Mouse (Mus musculus) kidney, postnatal 10 days (tissue): ENCODE results near the gene Sct.

Source experiments
- DNase-seq: peaks from one replicate; pipeline ENCODE4 v3.0.0; 2021; ENCODE audit warnings: mixed read lengths

The Sct gene

GRCm38 (mm10) chr7:141278766-141279590, at the start of gene Sct:
Gene Sct, minus strand, starts transcription at chr7:141279133.
- DNase-seq: peak; percentile 63

DNA sequence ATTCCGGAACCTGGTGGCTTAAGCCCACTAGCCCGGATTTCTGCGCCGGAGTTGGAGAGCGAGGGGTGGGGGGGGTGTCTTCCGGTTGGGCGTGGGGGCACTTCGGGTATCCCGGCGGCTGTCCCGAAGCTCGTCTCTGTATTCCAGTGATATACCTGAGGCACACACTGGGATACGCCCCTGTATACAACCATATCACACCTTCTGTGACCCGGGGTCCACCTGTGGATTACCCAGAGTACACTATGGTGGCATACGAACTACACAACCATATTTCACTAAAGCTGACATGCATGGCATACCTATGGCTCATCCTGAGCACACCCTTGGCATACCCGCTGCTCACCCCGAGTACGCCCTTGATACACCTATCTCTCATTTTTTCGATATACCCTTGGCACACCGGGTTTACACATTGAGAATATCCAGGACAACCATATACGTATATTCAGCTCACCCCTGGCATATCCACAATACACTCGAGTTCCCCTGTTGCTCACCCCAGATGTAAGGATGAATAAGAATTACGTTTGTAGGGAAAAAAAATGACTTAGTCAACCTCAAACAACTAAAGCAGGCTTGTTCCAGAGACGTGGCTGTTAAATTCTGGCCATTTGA, 49.5 kb upstream of the Sct start:
- no peak for DNase-seq

DNA sequence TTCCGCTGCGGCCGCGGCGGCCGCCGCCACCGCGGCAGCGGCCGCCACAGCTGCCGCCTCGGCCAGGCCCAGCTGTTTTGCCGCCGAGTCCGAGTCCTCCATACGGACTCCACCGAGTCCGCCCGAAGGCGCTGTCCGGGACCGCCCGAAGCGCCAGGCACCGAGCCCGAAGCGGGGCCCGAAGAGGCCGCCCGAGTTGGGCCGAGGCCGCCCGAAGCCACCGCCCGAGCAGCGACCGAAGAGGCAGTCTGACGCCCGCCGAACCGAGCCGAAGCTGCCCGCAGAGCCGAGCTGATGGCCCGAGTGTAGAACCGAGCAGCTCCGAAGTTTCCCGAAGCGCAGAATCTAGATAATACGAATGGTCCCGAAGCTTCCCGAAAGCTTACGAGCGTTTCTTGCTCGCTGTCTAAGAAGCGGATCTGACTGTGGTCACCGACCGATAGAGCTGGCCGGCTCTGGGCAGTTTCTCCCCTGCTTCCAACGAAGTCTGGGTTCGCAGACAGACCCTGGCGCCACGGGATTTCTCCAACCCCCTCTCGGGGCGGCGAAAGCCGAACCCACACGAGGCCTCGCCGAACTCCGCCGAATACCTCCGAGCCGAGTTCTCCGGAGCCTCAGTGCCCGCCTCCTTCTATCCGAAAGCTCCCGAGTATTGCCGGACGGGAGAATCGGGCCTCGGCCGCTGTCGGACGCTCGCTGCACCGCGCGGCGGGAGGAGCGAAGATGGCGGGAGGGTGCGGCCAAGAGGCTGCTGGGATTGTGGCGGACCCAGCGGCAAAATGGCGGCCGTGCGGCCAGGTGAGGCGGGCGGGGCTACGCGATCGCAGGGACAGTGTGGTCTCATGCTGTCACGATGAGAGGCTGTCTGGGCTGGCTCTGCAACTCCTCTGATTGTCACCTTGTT, 48.8 kb upstream of the Sct start, which contains the start of the genes Deaf1 and Tmem80:
Deaf1 (minus strand) TSS at position 222 of the 904 bp plus-strand sequence.
Tmem80 (plus strand) TSS at position 271 of the 904 bp plus-strand sequence.
- DNase-seq: peak; percentile 100

DNA sequence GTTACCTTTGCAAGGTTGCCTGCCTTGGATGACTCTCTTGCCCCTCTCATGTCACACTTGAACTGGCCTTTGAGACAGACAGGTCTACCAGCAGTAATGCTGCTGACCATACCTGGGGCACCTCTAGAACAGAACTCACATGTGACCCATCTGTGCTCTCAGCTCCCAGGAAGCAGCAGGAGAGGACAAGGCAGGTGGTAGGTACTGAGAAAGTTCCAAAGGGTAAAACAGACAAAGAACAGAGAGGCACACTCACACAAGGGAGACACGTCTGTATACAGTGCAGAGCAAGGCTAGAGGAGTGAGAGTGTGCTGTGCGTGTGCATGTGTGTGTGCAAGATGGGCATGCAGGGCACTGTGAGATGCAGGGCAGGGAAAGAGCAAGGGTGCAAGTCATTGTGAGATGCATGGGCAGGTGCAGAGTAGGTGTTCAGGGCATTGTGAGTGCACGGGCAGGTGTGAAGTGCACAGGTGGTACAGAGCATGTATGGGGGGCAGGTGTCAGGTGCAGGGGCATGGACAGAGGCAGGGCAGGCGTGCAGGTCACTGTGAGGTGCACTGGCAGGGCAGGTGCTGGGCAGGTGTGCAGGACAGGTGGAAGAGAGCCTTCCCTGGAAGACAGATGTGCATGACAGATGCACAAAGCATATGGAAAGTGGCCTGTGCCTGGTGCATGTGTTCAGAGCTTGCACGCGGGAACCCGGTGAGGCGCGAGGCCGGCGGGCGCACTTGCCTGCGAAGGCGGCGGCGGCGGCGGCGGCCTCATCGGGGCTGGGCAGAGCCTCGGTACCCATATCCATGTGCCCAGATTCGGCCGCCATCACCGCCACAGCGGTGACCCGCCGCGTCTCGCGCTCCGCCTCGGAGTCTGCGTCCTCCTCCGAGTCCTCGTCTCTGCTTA, 47.9 kb upstream of the Sct start:
- DNase-seq: no peak

GRCm38 (mm10) chr7:141324686-141325085, 45.8 kb upstream of the Sct start:
- DNase-seq: no peak

- DNase-seq: no peak
Observed at GRCm38 (mm10) chr7:141319446-141319845, 40.5 kb upstream of the Sct start.

DNA sequence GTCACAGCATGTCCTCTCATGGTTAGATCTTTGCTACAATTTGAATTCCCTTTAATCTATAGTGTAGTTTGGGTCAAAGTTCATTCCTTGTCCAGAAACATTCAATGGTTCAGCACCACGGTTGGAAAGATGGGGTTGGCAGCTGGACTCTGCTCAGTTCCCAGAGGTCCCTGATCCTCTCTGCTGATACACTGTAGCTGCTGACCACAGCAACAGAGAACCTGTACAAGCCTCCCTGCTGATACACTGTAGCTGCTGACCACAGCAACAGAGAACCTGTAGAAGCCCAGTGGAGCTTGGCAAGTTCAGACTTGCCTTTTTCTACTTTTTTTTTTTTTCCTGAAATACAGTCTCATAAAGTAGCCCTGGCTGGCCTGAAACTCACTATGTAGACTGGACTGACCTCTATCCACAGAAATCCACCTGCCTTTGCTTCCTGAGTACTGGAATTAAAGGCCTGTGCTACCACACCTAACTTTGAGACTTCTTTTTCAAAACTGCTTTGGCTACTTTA, 38.7 kb upstream of the Sct start:
- no peak for DNase-seq

DNA sequence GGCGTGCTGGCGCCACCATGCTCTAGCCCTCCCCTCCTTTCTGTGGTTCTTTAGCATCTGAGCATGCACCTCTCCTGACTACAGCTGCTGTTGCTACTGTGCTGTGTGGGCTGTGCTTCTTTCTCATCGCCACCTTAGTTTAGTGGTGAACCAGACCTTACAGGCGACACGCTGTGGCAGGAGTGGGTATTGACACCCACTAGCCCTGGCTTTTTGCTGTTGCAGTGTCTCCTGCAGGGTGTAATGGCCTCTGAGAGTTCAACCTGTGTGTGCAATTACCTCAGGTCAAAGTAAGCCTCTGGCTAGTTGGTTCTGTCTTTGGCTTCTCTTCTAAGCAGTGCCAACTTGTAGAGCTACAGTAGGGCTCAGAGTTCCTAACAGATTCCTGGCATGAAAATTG, 37.0 kb upstream of the Sct start:
- peak; percentile 75 for DNase-seq

DNA sequence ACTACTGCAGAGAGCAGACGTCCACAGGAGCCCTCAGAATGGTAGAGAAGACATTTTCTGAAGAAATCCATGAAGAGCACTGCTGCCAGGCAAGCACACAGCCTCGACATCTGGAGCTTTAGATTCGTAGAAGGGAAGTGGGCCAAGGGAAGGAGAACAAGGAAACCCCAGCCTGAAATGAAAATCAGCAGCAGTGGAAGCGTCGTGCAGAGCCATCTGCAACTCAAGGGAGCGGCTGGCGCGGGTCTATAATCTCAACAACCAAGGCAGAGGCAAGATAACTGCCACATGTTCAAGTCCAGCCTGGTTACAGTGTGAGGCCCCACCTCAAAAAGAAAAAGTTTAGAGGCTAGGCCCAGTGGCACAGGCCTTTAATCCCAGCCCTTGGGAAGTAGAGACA, 36.1 kb upstream of the Sct start:
- DNase-seq: no peak

DNA sequence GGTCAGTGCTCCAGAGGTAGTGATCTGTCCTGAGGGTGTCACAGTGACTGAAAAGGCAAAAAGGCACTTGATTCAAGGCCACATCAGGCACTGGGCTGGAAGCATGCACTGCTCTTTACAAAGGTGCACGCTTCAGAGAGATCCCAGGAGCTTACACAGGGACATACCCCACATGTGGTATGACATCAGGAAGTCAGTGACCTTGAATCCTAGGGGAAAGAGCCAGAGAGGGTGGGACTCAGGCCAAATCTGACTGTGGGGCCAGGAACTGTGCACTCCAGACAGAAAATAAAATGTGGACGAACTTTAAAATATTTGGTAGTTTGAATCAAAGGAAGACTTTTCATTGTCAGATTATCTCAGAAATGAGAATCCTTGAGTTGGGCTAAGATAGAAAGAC, 35.5 kb upstream of the Sct start:
- no peak for DNase-seq

GRCm38 (mm10) chr7:141304537-141304936, 25.6 kb upstream of the Sct start:
- no peak for DNase-seq

DNA sequence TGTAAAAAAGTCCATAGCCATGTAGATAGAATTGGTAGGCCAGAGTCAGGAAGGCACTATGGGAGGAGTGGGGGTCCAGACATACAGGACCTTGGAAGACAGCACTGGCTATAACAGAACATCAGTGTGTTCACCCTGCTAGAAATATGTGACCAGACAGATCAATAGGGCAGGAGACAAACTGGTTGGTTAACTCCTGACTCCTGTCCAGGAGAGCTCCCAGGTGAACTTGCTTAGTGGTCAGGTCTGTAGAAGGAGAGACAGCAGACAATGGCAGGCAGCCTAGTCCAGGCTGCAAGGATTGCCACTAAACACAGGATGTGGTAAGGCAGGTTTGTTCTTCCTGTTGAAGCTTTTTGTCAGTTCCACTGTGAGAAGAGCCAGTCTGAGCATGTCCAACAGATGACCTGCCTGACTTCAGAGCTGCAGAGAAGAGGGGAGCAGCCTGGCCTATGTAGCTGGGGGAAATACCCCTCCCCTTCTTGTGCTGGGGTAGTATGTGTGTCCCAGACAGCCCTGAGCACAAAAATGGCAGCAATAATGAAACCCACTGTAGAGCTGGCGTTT, 23.9 kb upstream of the Sct start:
- no peak for DNase-seq

GRCm38 (mm10) chr7:141301386-141301785, 22.5 kb upstream of the Sct start:
- DNase-seq: no peak

DNA sequence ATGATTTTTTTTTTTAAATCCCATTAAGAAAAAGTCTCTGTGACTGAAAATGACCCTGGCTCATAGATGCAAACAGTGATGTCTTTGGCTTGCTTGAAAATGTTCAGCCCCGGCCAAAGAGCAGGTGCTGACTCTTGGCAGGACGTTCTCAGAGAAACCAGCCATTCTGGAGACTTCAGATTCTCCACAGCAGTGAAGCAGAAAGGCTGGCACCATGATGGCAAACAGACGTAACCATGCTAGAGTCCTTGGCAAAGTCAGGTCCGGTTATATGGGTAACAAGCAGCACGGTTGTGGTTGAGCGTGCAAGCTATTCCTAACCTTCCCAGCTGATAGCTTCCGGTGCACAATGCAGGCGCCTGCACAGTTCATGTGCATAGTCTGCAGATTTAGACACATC, 20.2 kb upstream of the Sct start:
- no peak for DNase-seq

GRCm38 (mm10) chr7:141297926-141298650, 19.2 kb upstream of the Sct start:
- no peak for DNase-seq

- no peak for DNase-seq
Observed at GRCm38 (mm10) chr7:141294479-141294878, 15.5 kb upstream of the Sct start.

DNA sequence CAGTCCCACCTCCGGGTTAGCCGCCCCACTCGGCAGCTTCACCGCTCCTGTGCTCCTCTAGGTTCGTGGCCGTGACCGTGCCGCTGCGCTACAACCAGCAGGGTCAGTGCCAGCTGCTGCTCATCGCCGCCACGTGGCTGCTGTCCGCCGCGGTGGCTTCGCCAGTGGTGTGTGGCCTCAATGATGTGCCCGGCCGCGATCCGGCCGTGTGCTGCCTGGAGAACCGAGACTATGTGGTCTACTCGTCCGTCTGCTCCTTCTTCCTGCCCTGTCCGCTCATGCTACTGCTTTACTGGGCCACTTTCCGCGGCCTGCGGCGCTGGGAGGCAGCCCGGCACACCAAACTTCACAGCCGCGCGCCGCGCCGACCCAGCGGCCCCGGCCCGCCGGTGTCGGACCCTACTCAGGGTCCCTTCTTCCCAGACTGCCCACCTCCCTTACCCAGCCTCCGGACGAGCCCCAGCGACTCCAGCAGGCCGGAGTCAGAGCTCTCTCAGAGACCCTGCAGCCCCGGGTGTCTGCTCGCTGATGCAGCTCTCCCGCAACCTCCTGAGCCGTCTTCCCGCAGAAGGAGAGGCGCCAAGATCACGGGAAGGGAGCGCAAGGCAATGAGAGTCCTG, 15.0 kb upstream of the Sct start:
- peak; percentile 60 for DNase-seq

DNA sequence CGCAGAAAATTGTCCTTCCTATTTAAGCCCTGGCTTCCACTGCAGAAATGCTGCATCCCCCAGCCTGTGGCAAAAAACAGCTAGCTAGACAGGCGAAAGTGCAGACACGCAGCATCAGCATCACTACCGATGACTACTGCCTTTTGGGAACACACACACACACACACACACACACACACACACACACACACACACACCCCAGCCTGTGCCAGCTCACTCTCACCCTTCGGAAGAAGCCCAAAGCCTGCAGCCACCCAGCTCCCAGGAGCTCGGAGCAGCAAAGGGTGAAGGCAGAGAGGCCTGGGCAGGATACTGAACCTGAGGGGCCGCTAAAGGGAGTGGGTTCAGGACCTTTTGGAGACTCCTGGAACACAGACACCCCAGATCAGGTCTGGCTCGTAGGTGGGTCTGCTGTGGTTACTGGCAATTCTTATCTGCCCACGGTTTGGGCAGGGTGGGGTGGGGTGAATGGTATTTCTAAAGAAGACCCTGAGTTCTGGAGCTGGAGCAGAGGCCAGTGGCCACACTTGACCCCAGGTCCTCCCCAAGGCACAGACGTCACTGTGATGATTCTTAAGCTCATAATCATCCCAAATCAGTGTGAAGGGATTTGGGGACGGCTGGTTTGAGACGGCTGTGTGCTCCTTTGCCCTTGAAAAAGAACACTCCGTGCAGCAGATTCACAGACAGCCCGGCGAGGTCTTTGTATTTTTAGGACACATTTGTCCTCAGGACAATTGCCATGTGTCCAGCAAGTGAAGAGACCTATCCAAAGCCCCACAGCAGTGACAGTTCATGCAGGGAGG, 13.9 kb upstream of the Sct start:
- DNase-seq: no peak

DNA sequence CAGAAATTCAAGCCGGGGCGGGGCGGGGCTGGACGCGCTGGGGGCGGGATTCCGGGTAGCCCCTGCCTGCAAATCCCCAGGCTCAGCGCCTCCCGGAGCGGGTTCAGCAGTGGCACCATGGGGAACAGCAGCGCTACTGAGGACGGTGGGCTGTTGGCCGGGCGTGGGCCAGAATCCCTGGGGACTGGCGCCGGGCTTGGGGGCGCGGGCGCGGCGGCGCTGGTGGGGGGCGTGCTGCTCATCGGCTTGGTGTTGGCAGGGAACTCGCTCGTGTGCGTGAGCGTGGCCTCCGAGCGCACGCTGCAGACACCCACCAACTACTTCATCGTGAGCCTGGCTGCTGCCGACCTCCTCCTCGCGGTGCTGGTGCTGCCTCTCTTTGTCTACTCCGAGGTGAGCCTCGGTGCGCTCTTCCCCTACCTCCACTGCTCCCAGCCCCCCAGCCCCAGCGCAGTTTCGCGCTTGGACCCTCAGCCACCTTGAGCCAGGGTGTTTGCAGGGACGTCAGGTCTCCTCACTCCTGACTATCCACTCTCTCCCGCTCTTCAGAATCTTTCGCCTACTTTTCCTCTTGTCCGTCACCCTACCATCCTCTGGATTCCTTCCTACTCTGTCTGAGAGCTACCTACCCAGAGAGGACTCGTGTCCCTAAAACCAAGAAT, 13.1 kb upstream of the Sct start, which contains the start of gene Drd4:
Drd4 (plus strand) TSS at position 86 of the 662 bp plus-strand sequence.
- peak; percentile 62 for DNase-seq
